Mouse (Mus musculus): Measurements from ENCODE around the gene Ssbp3.

Gene Ssbp3

GRCm38 (mm10) chr4:107011325-107012004, 101.0 kb downstream of the Ssbp3 start:
- no peak for DNase-seq (ENCODE audit: low spot score)

- no peak for DNase-seq (ENCODE audit: low spot score)
Observed at GRCm38 (mm10) chr4:107012005-107012478, 101.5 kb downstream of the Ssbp3 start.

- DNase-seq (ENCODE audit: low spot score): no peak
Observed at GRCm38 (mm10) chr4:107012574-107012973, 102.1 kb downstream of the Ssbp3 start.

- peak; percentile 29 for DNase-seq (ENCODE audit: low spot score)
Observed at GRCm38 (mm10) chr4:107013119-107013816, 102.8 kb downstream of the Ssbp3 start.

- no peak for DNase-seq (ENCODE audit: low spot score)
Observed at GRCm38 (mm10) chr4:107013817-107014260, 103.3 kb downstream of the Ssbp3 start.

GRCm38 (mm10) chr4:107015971-107016511, 105.5 kb downstream of the Ssbp3 start:
- DNase-seq (ENCODE audit: low spot score): peak; percentile 78

- DNase-seq (ENCODE audit: low spot score): no peak
Observed at GRCm38 (mm10) chr4:107017257-107017656, 106.8 kb downstream of the Ssbp3 start.

GRCm38 (mm10) chr4:107018521-107018920, 108.0 kb downstream of the Ssbp3 start:
- no peak for DNase-seq (ENCODE audit: low spot score)

GRCm38 (mm10) chr4:107019027-107019426, 108.5 kb downstream of the Ssbp3 start:
- DNase-seq (ENCODE audit: low spot score): no peak

GRCm38 (mm10) chr4:107020287-107021000, 109.9 kb downstream of the Ssbp3 start:
- no peak for DNase-seq (ENCODE audit: low spot score)

- DNase-seq (ENCODE audit: low spot score): no peak
Observed at GRCm38 (mm10) chr4:107021464-107021863, 111.0 kb downstream of the Ssbp3 start.

GRCm38 (mm10) chr4:107024899-107025298, 114.4 kb downstream of the Ssbp3 start:
- no peak for DNase-seq (ENCODE audit: low spot score)

- no peak for DNase-seq (ENCODE audit: low spot score)
Observed at GRCm38 (mm10) chr4:107025369-107025768, 114.9 kb downstream of the Ssbp3 start.

GRCm38 (mm10) chr4:107026451-107026850, 116.0 kb downstream of the Ssbp3 start:
- no peak for DNase-seq (ENCODE audit: low spot score)

GRCm38 (mm10) chr4:107035689-107036088, 125.2 kb downstream of the Ssbp3 start:
- DNase-seq (ENCODE audit: low spot score): no peak

- no peak for DNase-seq (ENCODE audit: low spot score)
Observed at GRCm38 (mm10) chr4:107036985-107037384, 126.5 kb downstream of the Ssbp3 start.

GRCm38 (mm10) chr4:107038303-107038702, 127.8 kb downstream of the Ssbp3 start:
- no peak for DNase-seq (ENCODE audit: low spot score)

GRCm38 (mm10) chr4:107039270-107039669, 128.8 kb downstream of the Ssbp3 start:
- no peak for DNase-seq (ENCODE audit: low spot score)

- no peak for DNase-seq (ENCODE audit: low spot score)
Observed at GRCm38 (mm10) chr4:107042304-107042703, 131.8 kb downstream of the Ssbp3 start.

GRCm38 (mm10) chr4:107045188-107045587, 134.7 kb downstream of the Ssbp3 start:
- DNase-seq (ENCODE audit: low spot score): no peak

GRCm38 (mm10) chr4:107047806-107048205, 137.3 kb downstream of the Ssbp3 start:
- DNase-seq (ENCODE audit: low spot score): no peak

GRCm38 (mm10) chr4:107048568-107049162, 138.2 kb downstream of the Ssbp3 start:
- no peak for DNase-seq (ENCODE audit: low spot score)
